Mouse (Mus musculus) skeletal muscle tissue, postnatal 0 days (tissue): ENCODE results near the gene Cdk17. TPM values are rescaled to one million over a fixed set of nuclear protein-coding genes. Genes with fewer than 3 reads are reported as not detected.

Experiments
- microRNA counts: library from miRNA; unstranded; fragments of <30 nt; microRNA quantifications from one replicate; lab custom pipeline; 2015
- microRNA-seq, 2 experiments: library from miRNA; unstranded; fragments of <30 nt; microRNA quantifications; one replicate each; pipeline ENCODE4; 2016
- polyA plus RNA-seq: library from polyadenylated mRNA; unstranded; fragments of >200 nt; fragmentation: Nextera tagmentation; extraction: Ambion mirVana; gene quantifications from 2 replicates; pipeline ENCODE4 v1.2.1, GENCODE M21; 2015

Gene Cdk17
- 12.9 and 13.1 TPM in 2 replicates for polyA plus RNA-seq

GRCm38 (mm10) chr10:93160807-93161510 is at the start of gene Cdk17:
Gene Cdk17 (plus strand): TSS chr10:93160875.

GRCm38 (mm10) chr10:93310721-93311411 is 150.2 kb downstream of the Cdk17 start, which contains the start of gene Elk3:
Gene Elk3 (minus strand): TSS chr10:93311135.

MicroRNAs encoded within 50 kb of the gene (microRNA counts, 519-probe panel; counts per million panel counts)
- microRNA mmu-miR-1931 (lab: Ali Mortazavi, UCI), result 296 counts per million, percentile 58 among the panel's probes with 10 or more counts

Small RNA genes within 50 kb of the gene (microRNA-seq; reads per million reads assigned to microRNA genes)
- gene Mir1931, result 0 to 0.10 reads per million in 2 experiments

Other genes with a start within 250 kb of the Cdk17 start
- 0.39 and 0.59 TPM in 2 replicates for gene Cfap54, start 79.3 kb upstream of the Cdk17 start, polyA plus RNA-seq
- 20.2 and 22.1 TPM in 2 replicates for gene Elk3, start 150.3 kb downstream of the Cdk17 start, polyA plus RNA-seq